Mouse (Mus musculus) duodenum, adult 2 months (tissue): Measurements from ENCODE around the gene Stard3. TPM values are rescaled to one million over a fixed set of nuclear protein-coding genes. Genes with fewer than 3 reads are reported as not detected.

Experiments
- polyA plus RNA-seq: library from polyadenylated mRNA; depleted of rRNA; stranded (reverse); fragments of >200 nt; gene quantifications from 2 replicates; pipeline ENCODE4 v1.2.3, GENCODE M21; 2012; ENCODE audit warnings: low replicate concordance; rRNA removed

Gene Stard3
- 79.1 and 84.7 TPM in 2 replicates for polyA plus RNA-seq

DNA sequence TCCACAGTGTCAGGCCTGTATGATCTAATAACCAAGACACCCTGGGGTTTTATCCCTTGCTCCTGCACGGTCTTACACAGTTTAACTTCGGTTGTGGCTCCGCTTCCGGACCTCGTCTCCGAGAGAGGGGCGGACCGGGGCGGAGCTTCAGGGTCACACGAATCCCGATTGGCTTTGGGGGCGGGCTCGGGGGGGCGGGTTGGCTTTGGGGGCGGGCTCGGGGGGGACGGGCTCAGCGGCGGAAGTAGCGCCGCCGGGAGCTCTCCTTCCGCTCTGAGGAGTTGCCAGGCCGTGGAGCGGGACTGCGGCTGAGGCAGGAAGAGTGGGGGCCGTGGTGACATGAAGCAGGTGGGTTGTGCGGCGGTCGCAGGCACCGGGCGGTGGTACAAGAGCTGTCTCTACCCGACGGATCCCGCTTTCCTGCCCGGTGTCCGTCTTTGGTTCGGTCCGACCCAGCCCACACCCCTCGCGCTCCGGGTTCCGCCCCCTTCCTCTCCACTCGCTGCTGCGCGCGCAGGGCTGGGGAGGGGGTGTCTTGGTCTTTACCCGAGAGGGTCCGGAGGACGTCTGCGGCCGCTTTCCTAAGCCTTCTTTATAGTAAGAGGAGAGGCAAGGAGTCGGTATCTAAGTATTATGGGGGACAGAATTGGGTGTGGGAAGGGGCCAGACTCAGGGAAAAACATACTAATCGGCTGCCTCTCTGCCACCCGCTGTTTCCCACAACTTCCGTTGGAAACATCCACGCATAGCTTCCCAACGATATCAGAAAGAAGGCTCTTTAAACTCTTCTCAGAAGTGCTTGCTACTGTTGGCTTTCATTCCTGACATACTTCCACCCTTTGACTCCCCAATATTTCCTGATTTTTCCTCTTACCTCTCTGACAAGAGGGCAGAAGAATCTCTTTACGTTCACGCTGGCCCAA lies at the start of gene Stard3:
Stard3 (plus strand) TSS at position 208 of the 923 bp plus-strand sequence.

DNA sequence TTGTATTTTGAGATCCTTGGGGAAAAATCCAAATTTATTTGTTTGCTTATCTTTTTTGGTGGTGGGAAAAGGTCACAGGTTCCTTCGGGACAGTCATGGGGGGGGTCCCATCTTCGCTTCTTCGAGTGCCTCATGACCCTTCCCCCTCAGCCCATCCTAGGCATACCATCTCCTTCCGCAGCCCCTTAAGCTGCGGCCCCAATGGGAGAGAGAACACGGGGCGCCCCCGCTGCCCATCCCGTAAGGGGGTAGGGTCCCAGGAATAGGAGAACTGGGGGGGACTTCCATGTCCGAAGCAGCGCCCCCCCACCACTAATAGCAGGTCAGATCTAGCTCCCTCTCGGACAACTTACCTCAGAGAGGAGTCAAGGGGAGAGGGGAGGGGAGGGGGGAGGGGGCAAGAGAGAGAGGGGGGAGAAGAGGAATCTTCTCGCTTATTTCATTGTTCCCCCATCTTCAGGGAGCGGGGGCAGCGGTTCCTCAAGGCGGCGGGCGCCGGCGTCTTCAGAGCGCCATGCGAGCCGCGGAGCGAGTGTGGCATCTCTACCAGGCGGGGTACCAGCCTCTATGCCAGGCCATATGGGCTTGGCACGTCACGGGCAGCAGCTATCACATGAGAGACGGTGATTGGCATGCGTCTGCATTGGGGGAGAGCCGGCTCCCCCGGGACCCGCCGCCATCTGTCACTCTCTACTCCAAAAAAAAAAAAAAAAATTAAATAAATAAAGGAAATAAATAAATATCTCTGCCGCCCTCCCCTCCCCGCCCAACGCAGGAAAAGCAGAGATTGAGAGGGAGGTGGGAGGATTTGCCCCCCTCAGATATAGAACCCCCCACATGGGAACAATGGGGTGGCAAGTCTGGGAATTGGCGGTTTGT lies 28.8 kb upstream of the Stard3 start, which contains the start of gene Neurod2:
Neurod2 (minus strand) TSS at position 568 of the 879 bp plus-strand sequence.

DNA sequence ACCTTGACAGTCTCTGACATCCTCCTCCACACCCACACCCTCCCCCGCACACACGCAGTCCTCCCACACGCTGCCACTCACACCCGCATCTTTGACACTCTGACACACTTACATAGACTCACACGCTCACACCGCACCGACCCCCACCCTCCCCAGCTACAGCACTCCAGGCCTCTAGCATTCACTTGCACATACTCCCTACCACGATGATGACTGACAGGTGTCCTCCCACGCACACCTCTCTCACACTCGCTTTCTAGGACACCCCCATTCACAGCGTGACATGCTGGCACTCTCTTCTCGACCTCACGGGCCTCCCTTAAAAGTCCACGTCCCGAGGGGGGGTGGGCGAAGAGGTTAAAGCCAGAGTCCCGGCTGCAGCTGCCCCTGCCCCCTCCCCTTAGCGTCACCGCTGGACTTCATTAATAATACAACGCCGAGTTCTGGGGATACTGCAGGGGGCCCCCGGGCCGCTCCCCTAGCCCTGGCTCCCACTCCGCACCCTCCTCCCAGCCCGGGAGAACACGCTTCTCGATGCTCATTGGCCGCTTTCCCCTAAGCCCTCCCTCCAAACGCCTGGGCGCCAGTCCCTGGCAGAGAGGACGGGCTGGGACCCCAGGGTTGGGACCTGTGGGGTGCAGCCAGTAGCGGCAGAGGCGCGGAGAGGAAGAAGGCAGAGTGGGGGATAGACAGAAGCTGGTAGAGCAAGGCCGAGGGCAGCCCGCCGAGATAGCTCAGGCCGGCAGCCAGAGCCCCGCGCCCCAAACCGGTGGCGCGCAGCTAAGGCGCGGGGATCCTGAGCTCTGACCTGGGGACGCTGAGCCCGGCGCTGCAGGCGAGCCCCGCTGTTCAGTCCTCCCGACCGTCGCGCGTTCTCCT lies 9.8 kb upstream of the Stard3 start, which contains the start of gene Ppp1r1b:
Ppp1r1b (plus strand) TSS at position 322 of the 879 bp plus-strand sequence.

DNA sequence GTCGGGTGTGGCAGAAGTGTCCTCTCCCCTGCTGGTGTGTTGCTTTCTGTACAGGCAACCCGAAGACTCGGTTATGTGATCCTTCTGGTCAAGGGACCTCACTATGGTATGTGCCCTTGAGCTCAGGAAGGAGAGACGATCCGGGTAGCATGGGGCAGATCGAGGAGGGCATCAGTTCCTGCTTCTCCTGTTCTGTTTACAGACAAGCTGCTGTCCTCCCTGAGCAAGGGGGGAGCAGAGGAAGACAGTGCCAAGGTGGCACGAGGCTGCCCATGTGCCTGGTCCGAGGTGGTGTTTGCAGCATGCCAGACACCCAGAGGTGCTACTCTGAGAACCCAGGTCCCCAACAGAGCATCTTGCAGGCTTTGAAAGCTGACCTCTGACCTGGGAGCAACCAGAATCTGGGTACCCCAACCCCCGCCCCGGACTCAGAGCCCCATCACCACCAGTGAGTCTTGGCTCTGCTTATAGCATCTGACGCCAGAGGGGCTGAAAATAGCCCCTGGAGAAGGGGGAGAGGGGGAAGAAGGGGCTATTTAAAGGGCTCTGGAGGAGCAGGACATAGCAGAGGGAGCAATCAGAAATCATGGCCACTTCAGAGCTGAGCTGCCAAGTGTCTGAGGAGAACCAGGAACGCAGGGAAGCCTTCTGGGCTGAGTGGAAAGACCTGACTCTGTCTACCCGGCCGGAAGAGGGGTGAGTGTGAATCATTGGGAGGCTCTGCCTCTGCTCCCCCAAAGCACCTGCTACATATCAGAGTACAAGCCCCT lies 25.3 kb downstream of the Stard3 start, which contains the start of gene Tcap:
Tcap (plus strand) TSS at position 551 of the 770 bp plus-strand sequence.

DNA sequence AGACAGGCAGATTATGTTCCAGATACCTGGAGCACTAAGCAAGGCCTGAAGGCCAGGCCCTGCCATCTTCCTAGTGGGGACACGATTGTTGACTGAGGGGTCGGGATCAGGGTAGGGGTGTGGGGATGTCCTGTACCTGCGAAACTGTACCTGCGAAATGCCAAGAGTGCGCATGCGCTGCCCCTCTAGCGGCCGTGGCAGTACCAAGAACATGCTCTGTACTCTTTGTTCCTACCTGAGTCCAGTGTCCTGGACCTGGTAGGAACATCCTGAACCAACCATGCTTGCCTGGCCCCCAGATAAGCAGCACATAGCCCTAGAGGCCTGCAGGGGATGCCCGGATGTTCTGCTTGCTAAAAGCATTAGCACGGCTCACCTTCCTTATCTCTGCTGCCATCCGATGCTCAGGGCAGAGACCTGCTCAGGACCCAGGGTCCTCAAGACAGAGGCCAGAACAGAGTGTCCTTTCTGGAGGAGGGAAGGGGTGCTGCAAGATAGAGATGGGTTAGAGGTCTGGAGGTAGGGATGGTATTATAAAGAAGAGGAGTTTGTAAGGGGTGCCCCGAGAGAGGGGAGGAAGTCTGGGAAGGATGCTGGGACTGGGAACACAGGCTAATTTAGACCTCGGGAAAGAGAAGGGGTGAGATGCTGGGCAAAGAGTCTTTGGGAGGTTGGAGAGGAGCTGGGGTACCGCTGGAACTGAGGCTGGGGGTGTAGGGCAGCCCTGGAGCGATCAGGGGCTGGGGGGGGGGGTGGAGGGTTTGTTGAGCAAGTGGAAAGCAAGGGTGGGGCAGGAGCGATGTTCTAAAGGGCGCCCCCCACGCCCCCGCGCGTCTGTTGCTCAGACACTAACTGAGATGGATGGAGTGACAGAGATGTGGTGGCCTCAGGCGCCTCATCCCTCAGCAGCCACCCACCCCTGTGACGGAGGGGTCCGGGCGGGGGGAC lies 27.7 kb downstream of the Stard3 start, which contains the start of gene Pnmt:
Pnmt (plus strand) TSS at position 813 of the 948 bp plus-strand sequence.

DNA sequence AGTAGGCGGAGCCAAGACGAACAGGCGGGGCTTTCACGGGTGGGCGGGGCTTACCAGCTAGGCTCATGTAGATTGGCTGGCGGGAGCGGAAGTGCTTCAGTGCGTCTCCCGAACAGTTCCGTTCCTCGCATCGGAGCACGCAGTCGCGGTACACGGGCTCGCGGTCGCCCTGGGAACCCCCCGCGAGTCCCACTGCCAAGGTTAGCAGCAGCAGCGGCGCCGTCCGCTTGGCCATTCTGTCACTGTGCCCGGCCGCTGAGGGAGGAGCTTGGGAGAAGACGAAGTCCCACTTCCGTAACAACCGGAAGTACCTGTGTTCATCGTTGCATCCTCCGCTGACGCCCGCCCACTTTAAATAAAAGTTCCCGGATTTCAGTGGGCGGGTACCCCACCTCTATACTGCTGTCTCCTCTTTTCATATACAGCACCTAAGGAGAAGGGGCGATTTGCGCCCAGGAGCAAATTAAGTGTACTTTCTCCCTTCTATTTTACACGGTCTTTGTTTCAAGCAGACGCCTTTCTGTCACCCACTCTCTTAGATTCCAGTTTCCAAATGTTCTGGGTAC lies 42.1 kb downstream of the Stard3 start, which contains the start of gene Pgap3:
Pgap3 (minus strand) TSS at position 330 of the 566 bp plus-strand sequence.

DNA sequence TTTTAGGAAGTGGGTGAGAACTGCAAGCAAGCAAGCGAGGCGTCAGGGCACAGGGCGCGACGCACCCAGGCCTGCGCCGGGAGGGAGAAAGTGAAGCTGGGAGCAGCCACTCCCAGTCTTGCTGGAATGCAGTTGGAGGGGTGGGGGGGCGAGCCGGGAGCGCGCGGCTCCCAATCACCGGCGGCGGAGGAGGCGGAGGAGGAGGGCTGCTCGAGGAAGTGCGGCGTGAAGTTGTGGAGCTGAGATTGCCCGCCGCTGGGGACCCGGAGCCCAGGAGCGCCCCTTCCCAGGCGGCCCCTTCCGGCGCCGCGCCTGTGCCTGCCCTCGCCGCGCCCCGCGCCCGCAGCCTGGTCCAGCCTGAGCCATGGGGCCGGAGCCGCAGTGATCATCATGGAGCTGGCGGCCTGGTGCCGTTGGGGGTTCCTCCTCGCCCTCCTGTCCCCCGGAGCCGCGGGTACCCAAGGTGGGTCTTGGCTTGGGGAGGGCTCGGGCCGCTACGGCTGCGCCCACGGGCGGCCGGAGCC lies 54.2 kb downstream of the Stard3 start, which contains the start of gene Erbb2:
Erbb2 (plus strand) TSS at position 198 of the 524 bp plus-strand sequence.

Other genes starting within 250 kb of the Stard3 start
- gene Fbxl20, start 208.0 kb upstream of the Stard3 start, polyA plus RNA-seq = 7.8 and 11.6 TPM in 2 replicates
- gene Med1, start 165.1 kb upstream of the Stard3 start, polyA plus RNA-seq = 2.3 and 6.4 TPM in 2 replicates
- 4.5 and 5.0 TPM in 2 replicates for gene Cdk12, start 155.3 kb upstream of the Stard3 start, polyA plus RNA-seq
- 0.05 TPM in 2 replicates for gene Neurod2, start 28.7 kb upstream of the Stard3 start, polyA plus RNA-seq
- gene Ppp1r1b, start 10.0 kb upstream of the Stard3 start, polyA plus RNA-seq = 281 and 423 TPM in 2 replicates
- gene Tcap, start 25.4 kb downstream of the Stard3 start, polyA plus RNA-seq = 1.00 and 1.1 TPM in 2 replicates
- gene Pnmt, start 28.1 kb downstream of the Stard3 start, polyA plus RNA-seq = 0.09 and 0.42 TPM in 2 replicates
- gene Pgap3, start 42.1 kb downstream of the Stard3 start, polyA plus RNA-seq = 46.9 and 54.7 TPM in 2 replicates
- gene Erbb2, start 54.1 kb downstream of the Stard3 start, polyA plus RNA-seq = 55.2 and 91.0 TPM in 2 replicates
- gene Mien1, start 80.6 kb downstream of the Stard3 start, polyA plus RNA-seq = 31.2 and 41.0 TPM in 2 replicates
- 94.7 and 98.7 TPM in 2 replicates for gene Grb7, start 88.0 kb downstream of the Stard3 start, polyA plus RNA-seq
- gene Ikzf3, start 187.7 kb downstream of the Stard3 start, polyA plus RNA-seq = 1.4 and 3.0 TPM in 2 replicates
- 0.18 TPM in 1 of 2 replicates, not detected in the other for gene Zpbp2, start 192.7 kb downstream of the Stard3 start, polyA plus RNA-seq
- gene Ormdl3, start 229.0 kb downstream of the Stard3 start, polyA plus RNA-seq = 58.2 and 142 TPM in 2 replicates
- not detected in 2 replicates for gene Lrrc3c, start 239.9 kb downstream of the Stard3 start, polyA plus RNA-seq